Mouse (Mus musculus) c-Kit-positive CD71-positive TER-119-positive erythroid progenitor cells, embryonic 14.5 days (primary cell): ENCODE results near the gene Jsrp1.

ENCODE experiments used
- DNase-seq: peaks from one replicate; pipeline ENCODE4 v3.0.0-alpha.2; 2013; ENCODE audit warnings: low spot score

Gene Jsrp1

GRCm38 (mm10) chr10:80813366-80813765 is at the start of gene Jsrp1:
Jsrp1 (minus strand) TSS chr10:80813498.
- no peak for DNase-seq

- no peak for DNase-seq
These were observed 49.0 kb upstream of the Jsrp1 start for GRCm38 (mm10) chr10:80862305-80862704.

- DNase-seq: peak; percentile 92
These were observed 45.1 kb upstream of the Jsrp1 start for GRCm38 (mm10) chr10:80858350-80858935.

- DNase-seq: peak; percentile 60
These were observed 44.5 kb upstream of the Jsrp1 start for GRCm38 (mm10) chr10:80857848-80858247.

- no peak for DNase-seq
These were observed 44.1 kb upstream of the Jsrp1 start for GRCm38 (mm10) chr10:80857386-80857785.

- DNase-seq: no peak
These were observed 43.6 kb upstream of the Jsrp1 start for GRCm38 (mm10) chr10:80856908-80857307.

- no peak for DNase-seq
These were observed 43.0 kb upstream of the Jsrp1 start for GRCm38 (mm10) chr10:80856267-80856666.

GRCm38 (mm10) chr10:80855749-80856073 is 42.4 kb upstream of the Jsrp1 start:
- DNase-seq: no peak

GRCm38 (mm10) chr10:80854913-80855748 is 41.8 kb upstream of the Jsrp1 start, which contains the start of the genes Lsm7 and Sppl2b:
Lsm7 (minus strand) TSS chr10:80855209.
Sppl2b (plus strand) TSS chr10:80855275.
- DNase-seq: peak; percentile 93

GRCm38 (mm10) chr10:80848571-80848970 is 35.3 kb upstream of the Jsrp1 start:
- DNase-seq: peak; percentile 62

- no peak for DNase-seq
These were observed 32.4 kb upstream of the Jsrp1 start for GRCm38 (mm10) chr10:80845732-80846131.

- DNase-seq: no peak
These were observed 31.9 kb upstream of the Jsrp1 start for GRCm38 (mm10) chr10:80845055-80845693.

GRCm38 (mm10) chr10:80843931-80844547 is 30.7 kb upstream of the Jsrp1 start, which contains the start of gene Lingo3:
Lingo3 (minus strand) TSS chr10:80844039.
- DNase-seq: no peak

GRCm38 (mm10) chr10:80843087-80843930 is 30.0 kb upstream of the Jsrp1 start:
- no peak for DNase-seq

- no peak for DNase-seq
These were observed 29.0 kb upstream of the Jsrp1 start for GRCm38 (mm10) chr10:80842334-80842733.

GRCm38 (mm10) chr10:80841685-80842084 is 28.4 kb upstream of the Jsrp1 start:
- no peak for DNase-seq

- no peak for DNase-seq
These were observed 26.6 kb upstream of the Jsrp1 start for GRCm38 (mm10) chr10:80839848-80840247.

- no peak for DNase-seq
These were observed 25.1 kb upstream of the Jsrp1 start for GRCm38 (mm10) chr10:80838346-80838912.

- no peak for DNase-seq
These were observed 24.5 kb upstream of the Jsrp1 start for GRCm38 (mm10) chr10:80837827-80838226.

GRCm38 (mm10) chr10:80836949-80837379 is 23.7 kb upstream of the Jsrp1 start:
- no peak for DNase-seq

GRCm38 (mm10) chr10:80835617-80836016 is 22.3 kb upstream of the Jsrp1 start:
- DNase-seq: no peak
